Mouse (Mus musculus) lung, postnatal 25 days (tissue): ENCODE measurements around the gene Lor.

ENCODE experiments used
- DNase-seq: peaks from one replicate; pipeline ENCODE4 v3.0.0; 2022; ENCODE audit warnings: low spot score

Lor gene

GRCm38 (mm10) chr3:92083042-92083441, at the start of gene Lor:
TSS of gene Lor (minus strand) at chr3:92083142.
- no peak for DNase-seq

GRCm38 (mm10) chr3:92123847-92124246, 40.9 kb upstream of the Lor start, which contains the start of gene Prr9:
TSS of gene Prr9 (minus strand) at chr3:92123947.
- no peak for DNase-seq

DNA sequence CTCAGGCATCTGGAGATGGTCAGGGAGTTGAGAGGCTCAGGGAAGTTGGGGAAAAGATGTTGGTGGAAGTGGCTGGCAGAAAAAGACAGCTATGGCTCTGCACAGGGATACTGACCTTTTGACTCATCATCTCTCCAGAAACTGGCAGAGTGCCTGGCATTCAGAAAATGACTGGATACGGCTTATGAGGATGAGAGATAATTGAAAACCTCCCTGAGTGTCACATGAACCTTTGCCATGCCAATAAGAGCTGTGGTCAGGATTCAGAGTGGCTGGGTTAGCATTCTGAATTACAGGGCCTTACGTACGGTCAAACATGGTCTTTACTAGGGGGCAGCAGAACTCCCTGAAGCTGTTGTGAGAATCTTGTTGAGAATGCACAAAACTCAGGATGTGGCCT, 38.0 kb upstream of the Lor start:
- DNase-seq: no peak

GRCm38 (mm10) chr3:92117930-92118329, 35.0 kb upstream of the Lor start:
- DNase-seq: peak; percentile 14

DNA sequence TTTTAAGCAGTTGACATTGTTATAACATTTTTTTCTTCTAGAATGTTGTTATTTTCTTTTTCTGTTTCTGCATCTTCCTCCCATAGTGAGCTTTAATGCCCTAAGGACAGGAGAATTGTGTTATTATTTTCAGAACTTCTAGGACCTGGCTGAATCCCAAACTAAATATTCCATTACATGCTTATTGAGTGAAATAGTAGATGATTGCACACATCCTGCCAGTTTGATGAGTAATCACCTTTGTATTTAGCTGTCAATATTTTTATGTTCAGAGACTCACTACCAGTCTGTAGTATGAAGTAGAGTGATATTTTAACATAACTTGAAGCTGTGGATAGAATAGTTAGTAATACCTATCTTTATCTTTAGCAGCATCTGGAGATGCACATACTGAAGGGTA, 28.6 kb upstream of the Lor start:
- DNase-seq: no peak

- DNase-seq: no peak
These were observed 27.8 kb upstream of the Lor start for GRCm38 (mm10) chr3:92110790-92111189.

DNA sequence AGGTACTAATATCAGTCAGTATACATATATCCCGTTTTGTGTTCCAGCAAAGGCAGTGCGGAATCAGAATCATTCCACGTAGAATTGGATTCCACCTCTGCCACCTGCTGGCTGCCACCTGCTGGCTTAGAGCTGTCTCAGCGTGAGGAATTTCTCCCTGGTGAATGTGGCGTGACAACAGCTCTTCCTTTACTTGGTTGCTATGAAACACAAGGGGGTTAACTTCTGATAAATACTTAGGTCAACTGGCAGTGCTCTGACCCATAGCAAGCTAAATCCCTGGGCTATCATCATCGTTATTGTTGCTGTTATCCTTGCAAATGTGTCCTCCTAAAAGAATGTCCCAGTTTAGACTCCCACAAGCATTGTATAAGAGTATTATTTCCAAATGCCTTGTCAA, 23.6 kb upstream of the Lor start:
- peak; percentile 4 for DNase-seq

GRCm38 (mm10) chr3:92081285-92081931, 1.5 kb downstream of the Lor start:
- peak; percentile 0 for DNase-seq

GRCm38 (mm10) chr3:92080462-92081284, 2.3 kb downstream of the Lor start:
- DNase-seq: peak; percentile 50

GRCm38 (mm10) chr3:92050382-92051054, 32.4 kb downstream of the Lor start:
- DNase-seq: peak; percentile 3

- no peak for DNase-seq
These were observed 49.0 kb downstream of the Lor start for GRCm38 (mm10) chr3:92033892-92034291.

- DNase-seq: no peak
These were observed 49.7 kb downstream of the Lor start for GRCm38 (mm10) chr3:92033203-92033602.
